Mouse (Mus musculus): ENCODE results near the gene Bcl2l11. TPM values are rescaled to one million over a fixed set of nuclear protein-coding genes. Genes with fewer than 3 reads are reported as not detected.
A peak's percentile ranks its signal among the peaks of the same experiment; 100 is the strongest.

The Bcl2l11 gene
- polyA plus RNA-seq, 2 experiments, result 18.3 to 30.5 TPM

DNA sequence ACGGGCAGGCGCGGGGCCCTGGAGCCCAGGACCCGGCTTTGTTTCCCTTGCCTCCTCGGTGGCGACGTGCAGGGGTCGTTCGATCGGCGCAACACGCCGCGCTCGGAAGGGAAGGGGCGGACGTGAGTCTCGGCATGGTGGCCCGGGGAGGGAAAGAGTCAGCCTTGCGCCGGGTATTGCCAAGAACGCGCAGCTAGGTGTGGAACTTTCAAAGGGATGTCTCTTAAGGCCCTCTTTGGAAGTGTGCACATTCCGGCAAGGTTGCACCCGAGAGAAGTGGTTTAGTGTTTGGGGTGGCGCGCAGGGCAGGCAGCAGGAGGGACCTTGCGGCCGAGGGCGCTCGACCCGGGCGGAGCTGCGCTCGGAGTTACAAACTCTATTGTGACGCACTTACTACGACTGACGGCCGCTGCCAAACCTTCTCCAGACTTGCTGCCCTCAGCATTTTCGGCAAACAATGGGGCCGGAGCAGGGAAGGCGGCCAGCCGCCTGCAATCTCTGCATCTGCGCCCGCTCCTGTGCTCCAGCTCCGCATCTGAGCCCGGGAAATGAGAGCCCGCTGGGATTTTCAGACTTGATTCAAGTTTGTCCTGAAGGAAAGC is 2.0 kb downstream of the Bcl2l11 start:
- peak; percentile 32; the same call in 1 of the 2 replicates for TF ChIP-seq POLR2A (IDR thresholded peaks at IDR 0.05; ENCODE audit: borderline replicate concordance, extremely low read depth, insufficient read depth, insufficient read length)
- peaks cover 36% of the 10 kb centered on the region for H3K4me1 ChIP-seq (ENCODE audit: control insufficient read depth, insufficient read depth, low read length)
- peak; percentile 16 for ATAC-seq (ENCODE audit: low FRiP score, low read depth)
- 0% methylated on average over 34 of the region's 48 CpGs for WGBS
- no peaks in the 10 kb centered on the region for H3K9me3 ChIP-seq (ENCODE audit: control insufficient read depth, low read length)
- peak overlapping the region; percentile 92 for H3K27ac ChIP-seq (replicated peaks; ENCODE audit: low read depth, low read length)
- H3K4me3 ChIP-seq (replicated peaks; ENCODE audit: low read length), result peak overlapping the region; percentile 66
- peak overlapping the region; percentile 77 for H3K9ac ChIP-seq (ENCODE audit: low read depth, low read length, severe bottlenecking)
- H3K4me2 ChIP-seq (replicated peaks; ENCODE audit: low read depth, low read length, severe bottlenecking), result peak overlapping the region; percentile 98
- peaks cover 23% of the 10 kb centered on the region for H3K36me3 ChIP-seq (ENCODE audit: control insufficient read depth, insufficient read depth, low read length)
- peak; percentile 88 for DNase-seq (ENCODE audit: low spot score)
- H3K27me3 ChIP-seq (ENCODE audit: control insufficient read depth, insufficient read depth, low read length), result peaks cover 24% of the 10 kb centered on the region

DNA sequence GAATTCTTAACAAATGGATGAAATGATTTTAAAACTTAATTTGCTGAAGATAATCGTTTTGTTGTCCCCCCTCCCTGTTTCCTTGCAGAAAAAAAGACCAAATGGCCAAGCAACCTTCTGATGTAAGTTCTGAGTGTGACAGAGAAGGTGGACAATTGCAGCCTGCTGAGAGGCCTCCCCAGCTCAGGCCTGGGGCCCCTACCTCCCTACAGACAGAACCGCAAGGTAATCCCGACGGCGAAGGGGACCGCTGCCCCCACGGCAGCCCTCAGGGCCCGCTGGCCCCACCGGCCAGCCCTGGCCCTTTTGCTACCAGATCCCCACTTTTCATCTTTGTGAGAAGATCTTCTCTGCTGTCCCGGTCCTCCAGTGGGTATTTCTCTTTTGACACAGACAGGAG is 2.7 kb downstream of the Bcl2l11 start:
- H3K9me3 ChIP-seq (ENCODE audit: control insufficient read depth, low read length), result no peaks in the 10 kb centered on the region
- no peak for DNase-seq (ENCODE audit: low spot score)
- peaks cover 17% of the 10 kb centered on the region for H3K27me3 ChIP-seq (ENCODE audit: control insufficient read depth, insufficient read depth, low read length)
- H3K4me1 ChIP-seq (ENCODE audit: control insufficient read depth, insufficient read depth, low read length), result peaks cover 30% of the 10 kb centered on the region
- peak overlapping the region; percentile 66 for H3K4me3 ChIP-seq (replicated peaks; ENCODE audit: low read length)
- H3K4me2 ChIP-seq (replicated peaks; ENCODE audit: low read depth, low read length, severe bottlenecking), result peak overlapping the region; percentile 98
- ATAC-seq (ENCODE audit: low FRiP score, low read depth), result no peak
- no peak for TF ChIP-seq POLR2A (IDR thresholded peaks at IDR 0.05; ENCODE audit: borderline replicate concordance, extremely low read depth, insufficient read depth, insufficient read length)
- peak overlapping the region; percentile 92; the same call in 1 of the 2 replicates for H3K27ac ChIP-seq (replicated peaks; ENCODE audit: low read depth, low read length)
- 16% methylated on average over 10 of the region's 10 CpGs for WGBS
- peaks cover 26% of the 10 kb centered on the region for H3K36me3 ChIP-seq (ENCODE audit: control insufficient read depth, insufficient read depth, low read length)
- H3K9ac ChIP-seq (ENCODE audit: low read depth, low read length, severe bottlenecking), result peak overlapping the region; percentile 77

DNA sequence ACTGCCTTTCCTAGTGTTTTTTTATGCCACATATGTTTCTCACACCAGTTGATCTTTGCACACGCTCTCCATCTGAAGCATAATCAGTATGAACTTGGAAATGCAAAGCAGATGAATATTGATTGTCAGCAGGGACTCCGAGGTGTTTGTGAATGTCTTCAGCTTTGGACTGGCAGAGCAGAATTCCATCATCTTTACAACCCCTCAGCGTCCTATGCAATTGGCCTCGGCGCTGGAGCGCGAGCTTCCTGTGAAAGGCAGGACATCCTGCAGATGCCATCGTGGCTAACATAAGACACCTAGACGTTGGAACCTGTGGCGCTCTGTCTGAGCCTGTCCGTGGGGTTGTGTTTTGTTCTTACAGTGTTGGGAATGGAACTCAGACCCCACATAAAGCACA is 5.7 kb downstream of the Bcl2l11 start:
- Histone ChIP-seq H3K9me3 (ENCODE audit: control insufficient read depth, low read length) (no peaks in the 10 kb centered on the region), H3K4me1 (ENCODE audit: control insufficient read depth, insufficient read depth, low read length) (peaks cover 21% of the 10 kb centered on the region), H3K4me2 (replicated peaks; ENCODE audit: low read depth, low read length, severe bottlenecking) (no peak overlapping the region), H3K9ac (ENCODE audit: low read depth, low read length, severe bottlenecking) (no peak overlapping the region), H3K4me3 (replicated peaks; ENCODE audit: low read length) (no peak overlapping the region), H3K27me3 (ENCODE audit: control insufficient read depth, insufficient read depth, low read length) (no peaks in the 10 kb centered on the region), H3K36me3 (ENCODE audit: control insufficient read depth, insufficient read depth, low read length) (peaks cover 41% of the 10 kb centered on the region), H3K27ac (replicated peaks; ENCODE audit: low read depth, low read length) (no peak overlapping the region)
- ATAC-seq (ENCODE audit: low FRiP score, low read depth) (no peak), DNase-seq (ENCODE audit: low spot score) (no peak)
- 75% methylated on average over 11 of the region's 11 CpGs for WGBS
- TF ChIP-seq POLR2A (IDR thresholded peaks at IDR 0.05; ENCODE audit: borderline replicate concordance, extremely low read depth, insufficient read depth, insufficient read length), result no peak

DNA sequence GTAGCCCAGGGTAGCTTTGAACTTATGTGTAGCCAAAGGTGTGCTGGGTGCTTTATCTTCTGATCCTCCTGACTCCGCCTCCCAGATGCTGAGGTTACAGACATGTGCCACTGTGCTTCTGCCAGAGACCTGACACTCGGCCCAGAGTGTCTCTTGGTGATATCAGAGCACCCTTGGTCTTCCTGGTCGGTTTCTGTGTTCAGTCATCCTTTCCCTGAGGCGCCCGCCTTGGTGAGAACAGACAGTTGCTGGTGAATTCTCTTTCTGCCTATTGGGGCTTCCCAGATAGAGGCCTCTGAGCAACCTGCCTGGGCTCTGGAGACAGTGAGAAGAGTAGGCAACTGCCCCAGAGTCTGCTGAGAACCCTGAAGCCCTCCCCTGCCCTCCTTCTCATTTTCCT is 6.8 kb downstream of the Bcl2l11 start:
- no peak for ATAC-seq (ENCODE audit: low FRiP score, low read depth)
- no peak for TF ChIP-seq POLR2A (IDR thresholded peaks at IDR 0.05; ENCODE audit: borderline replicate concordance, extremely low read depth, insufficient read depth, insufficient read length)
- Histone ChIP-seq H3K4me3 (replicated peaks; ENCODE audit: low read length) (no peak overlapping the region), H3K36me3 (ENCODE audit: control insufficient read depth, insufficient read depth, low read length) (peaks cover 50% of the 10 kb centered on the region), H3K4me2 (replicated peaks; ENCODE audit: low read depth, low read length, severe bottlenecking) (no peak overlapping the region), H3K27ac (replicated peaks; ENCODE audit: low read depth, low read length) (no peak overlapping the region), H3K4me1 (ENCODE audit: control insufficient read depth, insufficient read depth, low read length) (peaks cover 27% of the 10 kb centered on the region), H3K9ac (ENCODE audit: low read depth, low read length, severe bottlenecking) (no peak overlapping the region), H3K9me3 (ENCODE audit: control insufficient read depth, low read length) (no peaks in the 10 kb centered on the region), H3K27me3 (ENCODE audit: control insufficient read depth, insufficient read depth, low read length) (no peaks in the 10 kb centered on the region)
- 87% methylated on average over 5 of the region's 5 CpGs for WGBS
- no peak for DNase-seq (ENCODE audit: low spot score)

DNA sequence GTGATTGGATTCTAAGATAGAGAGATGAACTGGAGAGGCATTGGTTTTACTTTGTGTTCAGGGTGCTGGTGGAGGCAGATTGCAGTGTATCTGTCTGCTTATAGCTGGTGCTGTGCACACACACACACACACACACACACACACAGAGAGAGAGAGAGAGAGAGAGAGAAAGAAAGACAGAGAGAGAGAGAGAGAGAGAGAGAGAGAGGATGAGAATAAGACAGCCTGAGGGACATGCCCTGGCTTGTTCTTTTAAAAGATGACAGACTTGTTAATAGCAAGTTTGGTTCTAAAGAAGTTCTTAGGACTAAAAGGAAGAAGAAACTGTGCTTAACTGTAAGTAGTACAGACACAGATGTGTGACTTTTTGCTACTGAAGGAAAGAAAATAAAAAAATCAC is 8.0 kb downstream of the Bcl2l11 start:
- Histone ChIP-seq H3K9ac (ENCODE audit: low read depth, low read length, severe bottlenecking) (no peak overlapping the region), H3K4me1 (ENCODE audit: control insufficient read depth, insufficient read depth, low read length) (peaks cover 34% of the 10 kb centered on the region), H3K9me3 (ENCODE audit: control insufficient read depth, low read length) (no peaks in the 10 kb centered on the region), H3K27me3 (ENCODE audit: control insufficient read depth, insufficient read depth, low read length) (no peaks in the 10 kb centered on the region), H3K4me3 (replicated peaks; ENCODE audit: low read length) (no peak overlapping the region), H3K36me3 (ENCODE audit: control insufficient read depth, insufficient read depth, low read length) (peaks cover 51% of the 10 kb centered on the region), H3K4me2 (replicated peaks; ENCODE audit: low read depth, low read length, severe bottlenecking) (no peak overlapping the region), H3K27ac (replicated peaks; ENCODE audit: low read depth, low read length) (no peak overlapping the region)
- no peak for TF ChIP-seq POLR2A (IDR thresholded peaks at IDR 0.05; ENCODE audit: borderline replicate concordance, extremely low read depth, insufficient read depth, insufficient read length)
- no peak for DNase-seq (ENCODE audit: low spot score)
- no peak for ATAC-seq (ENCODE audit: low FRiP score, low read depth)

Data from limb, embryonic 14.5 days (tissue).